Mouse (Mus musculus) E14TG2a.4 (cell line): ENCODE results near the gene Rbbp9.

Experiments used
- H3K27me3 ChIP-seq: 2 replicates; pipeline ENCODE4 v1.6.1; 2014; ENCODE audit warnings: low read length, control low read depth; ENCODE audit not compliant: insufficient read depth
- H3K36me3 ChIP-seq: 2 replicates; pipeline ENCODE4 v1.6.1; 2014; ENCODE audit warnings: low read length, control low read depth; ENCODE audit not compliant: insufficient read depth
- H3K4me1 ChIP-seq: replicated peaks from 2 replicates; pipeline ENCODE4 v1.6.1; 2014; ENCODE audit warnings: low read depth, low read length, control low read depth
- H3K4me3 ChIP-seq: replicated peaks from 2 replicates; pipeline ENCODE4 v1.5.1; 2014; ENCODE audit warnings: mild to moderate bottlenecking, low read length
- H3K9me3 ChIP-seq: 2 replicates; pipeline ENCODE4 v1.6.1; 2014; ENCODE audit warnings: low read length, control low read depth
- CTCF ChIP-seq: conservative IDR thresholded peaks from 2 replicates; pipeline ENCODE4 v1.5.1; 2014; ENCODE audit warnings: low read length
- NANOG ChIP-seq: IDR thresholded peaks from 2 replicates; pipeline ENCODE4 v1.6.1; 2014; ENCODE audit warnings: borderline replicate concordance, low read length, mixed read lengths
- POU5F1 ChIP-seq: IDR thresholded peaks from 2 replicates; pipeline ENCODE4 v1.6.1; 2014; ENCODE audit warnings: low read length, borderline replicate concordance

The Rbbp9 gene

GRCm38 (mm10) chr2:144527821-144528174, 22.9 kb downstream of the Rbbp9 start:
- no peak for TF ChIP-seq NANOG
- no peak for TF ChIP-seq POU5F1
- no peak for TF ChIP-seq CTCF
- peaks cover 20% of the 10 kb centered on the region for H3K4me1 ChIP-seq
- H3K36me3 ChIP-seq: peaks cover 31% of the 10 kb centered on the region
- H3K4me3 ChIP-seq: peak overlapping the region; percentile 97
- peaks cover 13% of the 10 kb centered on the region for H3K27me3 ChIP-seq
- no peaks in the 10 kb centered on the region for H3K9me3 ChIP-seq

GRCm38 (mm10) chr2:144526981-144527820, 23.5 kb downstream of the Rbbp9 start, which contains the start of the genes Dzank1 and Polr3f:
Dzank1 (minus strand) TSS chr2:144527414.
Polr3f (plus strand) TSS chr2:144527718.
- Histone ChIP-seq H3K27me3 (peaks cover 13% of the 10 kb centered on the region), H3K9me3 (no peaks in the 10 kb centered on the region), H3K4me1 (peaks cover 20% of the 10 kb centered on the region), H3K4me3 (peak within 1 kb of the TSS; percentile 97), H3K36me3 (peaks cover 25% of the 10 kb centered on the region)
- TF ChIP-seq CTCF (no peak), NANOG (no peak), POU5F1 (no peak)

- Histone ChIP-seq H3K36me3 (peaks cover 16% of the 10 kb centered on the region), H3K27me3 (peaks cover 13% of the 10 kb centered on the region), H3K4me3 (no peak overlapping the region), H3K4me1 (peaks cover 20% of the 10 kb centered on the region), H3K9me3 (no peaks in the 10 kb centered on the region)
- TF ChIP-seq POU5F1: no peak
- TF ChIP-seq NANOG: no peak
- TF ChIP-seq CTCF: no peak
These were observed 24.8 kb downstream of the Rbbp9 start for GRCm38 (mm10) chr2:144525856-144526255.

- no peaks in the 10 kb centered on the region for H3K4me1 ChIP-seq
- H3K36me3 ChIP-seq: no peaks in the 10 kb centered on the region
- no peaks in the 10 kb centered on the region for H3K27me3 ChIP-seq
- no peaks in the 10 kb centered on the region for H3K9me3 ChIP-seq
- H3K4me3 ChIP-seq: no peak overlapping the region
- TF ChIP-seq POU5F1 (no peak), CTCF (no peak), NANOG (no peak)
These were observed 30.9 kb downstream of the Rbbp9 start for GRCm38 (mm10) chr2:144519772-144520171.

GRCm38 (mm10) chr2:144514619-144515018, 36.0 kb downstream of the Rbbp9 start:
- Histone ChIP-seq H3K36me3 (no peaks in the 10 kb centered on the region), H3K27me3 (no peaks in the 10 kb centered on the region), H3K4me1 (no peaks in the 10 kb centered on the region), H3K9me3 (no peaks in the 10 kb centered on the region), H3K4me3 (no peak overlapping the region)
- no peak for TF ChIP-seq POU5F1
- no peak for TF ChIP-seq NANOG
- TF ChIP-seq CTCF: no peak

- no peaks in the 10 kb centered on the region for H3K4me1 ChIP-seq
- H3K36me3 ChIP-seq: no peaks in the 10 kb centered on the region
- no peaks in the 10 kb centered on the region for H3K9me3 ChIP-seq
- H3K27me3 ChIP-seq: no peaks in the 10 kb centered on the region
- H3K4me3 ChIP-seq: no peak overlapping the region
- TF ChIP-seq NANOG (no peak), POU5F1 (no peak), CTCF (no peak)
These were observed 48.5 kb downstream of the Rbbp9 start for GRCm38 (mm10) chr2:144502134-144502533.
